Mouse (Mus musculus) spleen, adult 2 months (tissue): ENCODE results near the gene Marcks.

Experiments
- CTCF ChIP-seq: fragments of 200-500 bp; IDR thresholded peaks from 2 replicates; pipeline ENCODE4 v1.5.1; 2011; ENCODE audit warnings: mild to moderate bottlenecking, inconsistent platforms; ENCODE audit not compliant: insufficient read depth, insufficient read length, insufficient replicate concordance; ENCODE audit errors: extremely low read depth
- POLR2A ChIP-seq: fragments of 200-500 bp; IDR thresholded peaks from 2 replicates; pipeline ENCODE4 v1.6.1; 2011; ENCODE audit warnings: low read depth, low read length, inconsistent platforms

DNA sequence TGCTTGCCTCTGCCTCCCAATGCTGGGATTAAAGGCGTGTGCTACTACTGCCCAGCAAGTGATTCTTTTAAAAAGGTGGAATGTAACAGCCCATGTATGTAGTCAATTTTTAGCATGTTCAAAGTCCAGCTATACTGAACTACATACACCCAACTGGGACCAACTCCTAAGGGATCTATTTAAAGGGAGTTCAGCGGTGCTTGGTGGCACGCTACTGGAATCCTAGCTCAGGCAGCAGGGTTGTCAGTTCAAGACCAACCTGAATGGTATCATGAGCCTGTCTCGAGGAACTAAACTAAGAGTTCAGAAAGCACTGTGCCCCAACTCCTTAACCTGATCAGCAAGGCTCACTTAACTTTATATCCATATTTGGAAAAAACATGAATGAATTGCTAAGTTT lies 6.0 kb downstream of the Marcks start:
- TF ChIP-seq CTCF: no peak
- TF ChIP-seq POLR2A: no peak
